8 mouse cellular contexts compared by ENCODE assay signal in genomic region chr16:8829564-8830359, GRCm38 (mm10). TPM values are rescaled to one million over a fixed set of nuclear protein-coding genes. Genes with fewer than 3 reads are reported as not detected.
A peak's percentile ranks its signal among the peaks of the same experiment; 100 is the strongest.
DNase-seq lines count a peak whose midpoint lies in the region; ATAC-seq and TF ChIP-seq lines count a peak whose summit lies in the region.

TSS of gene 1810013L24Rik (plus strand) at chr16:8830100.

- H3K9me3 ChIP-seq in embryonic facial prominence, embryonic 15.5 days (replicated peaks) = no peaks in the 10 kb centered on the region
- no peaks in the 10 kb centered on the region for H3K9me3 ChIP-seq in limb, embryonic 14.5 days (ENCODE audit: control insufficient read depth, low read length)
- H3K9me3 ChIP-seq in midbrain, postnatal 0 days (ENCODE audit: low read length) = no peaks in the 10 kb centered on the region

- no peaks in the 10 kb centered on the region; the same call in none of the 2 replicates for H3K4me1 ChIP-seq in bone marrow, adult 2 months (ENCODE audit: control insufficient read depth, insufficient read depth, low read length)
- H3K4me1 ChIP-seq in embryonic facial prominence, embryonic 15.5 days = peaks cover 23% of the 10 kb centered on the region
- peaks cover 7% of the 10 kb centered on the region; the same call in 1 of the 2 replicates for H3K4me1 ChIP-seq in limb, embryonic 14.5 days (ENCODE audit: control insufficient read depth, insufficient read depth, low read length)
- peaks cover 9% of the 10 kb centered on the region for H3K4me1 ChIP-seq in midbrain, postnatal 0 days (ENCODE audit: insufficient read depth, low read length)

- ATAC-seq in embryonic facial prominence, embryonic 15.5 days (ENCODE audit: insufficient number of reproducible peaks, low FRiP score, low TSS enrichment, low read depth) = peak; percentile 99
- ATAC-seq in limb, embryonic 14.5 days (ENCODE audit: low FRiP score, low read depth) = peak; percentile 97
- ATAC-seq in midbrain, postnatal 0 days (ENCODE audit: low FRiP score) = peak; percentile 96

- H3K4me2 ChIP-seq in embryonic facial prominence, embryonic 15.5 days (replicated peaks) = peak within 1 kb of the TSS; percentile 98
- peak within 1 kb of the TSS; percentile 96 for H3K4me2 ChIP-seq in limb, embryonic 14.5 days (replicated peaks; ENCODE audit: low read depth, low read length, severe bottlenecking)
- peak within 1 kb of the TSS; percentile 92 for H3K4me2 ChIP-seq in midbrain, postnatal 0 days (ENCODE audit: low read depth, low read length, poor library complexity, severe bottlenecking)

- H3K27ac ChIP-seq in bone marrow, adult 2 months (ENCODE audit: control insufficient read depth, insufficient read depth, low read depth, low read length, poor library complexity) = peak within 1 kb of the TSS; percentile 99
- peak within 1 kb of the TSS; percentile 94 for H3K27ac ChIP-seq in embryonic facial prominence, embryonic 15.5 days (replicated peaks)
- H3K27ac ChIP-seq in limb, embryonic 14.5 days (replicated peaks; ENCODE audit: low read depth, low read length) = peak within 1 kb of the TSS; percentile 95
- peak within 1 kb of the TSS; percentile 98 for H3K27ac ChIP-seq in midbrain, postnatal 0 days (ENCODE audit: low read depth, low read length)

- WGBS in bone marrow, adult 2 months = under 1% methylated on average over 75 of the region's 80 CpGs
- WGBS in embryonic facial prominence, embryonic 15.5 days = under 1% methylated on average over 80 of the region's 80 CpGs
- under 1% methylated on average over 67 of the region's 80 CpGs for WGBS in limb, embryonic 14.5 days
- under 1% methylated on average over 73 of the region's 80 CpGs for WGBS in midbrain, postnatal 0 days

- no peaks in the 10 kb centered on the region for H3K27me3 ChIP-seq in embryonic facial prominence, embryonic 15.5 days
- no peaks in the 10 kb centered on the region for H3K27me3 ChIP-seq in limb, embryonic 14.5 days (ENCODE audit: control insufficient read depth, insufficient read depth, low read length)
- H3K27me3 ChIP-seq in midbrain, postnatal 0 days (ENCODE audit: insufficient read depth, low read length) = no peaks in the 10 kb centered on the region

- H3K4me3 ChIP-seq in bone marrow, adult 2 months (replicated peaks; ENCODE audit: control insufficient read depth, low read depth, low read length) = peak within 1 kb of the TSS; percentile 67
- H3K4me3 ChIP-seq in embryonic facial prominence, embryonic 15.5 days (replicated peaks) = peak within 1 kb of the TSS; percentile 98
- H3K4me3 ChIP-seq in limb, embryonic 14.5 days (replicated peaks; ENCODE audit: low read length) = peak within 1 kb of the TSS; percentile 99
- peak within 1 kb of the TSS; percentile 100 for H3K4me3 ChIP-seq in midbrain, postnatal 0 days (ENCODE audit: low read depth, low read length)

- DNase-seq in 416B (ENCODE audit: low read depth) = peak; percentile 100
- peak; percentile 99 for DNase-seq in heart, adult 8-10 months (ENCODE audit: low spot score)
- peak; percentile 99 for DNase-seq in kidney, adult 9 months
- peak; percentile 99 for DNase-seq in limb, embryonic 14.5 days (ENCODE audit: low spot score)
- DNase-seq in midbrain, postnatal 0 days (ENCODE audit: low spot score) = peak; percentile 98
- peak; percentile 94 to 95 for DNase-seq in spleen, postnatal 14 days (ENCODE audit: low spot score in 2 of 2)

- H3K36me3 ChIP-seq in embryonic facial prominence, embryonic 15.5 days = 0 out of 2 replicates have a peak, but pooled peaks cover 7% of the 10 kb centered on the region
- peaks cover 23% of the 10 kb centered on the region for H3K36me3 ChIP-seq in limb, embryonic 14.5 days (ENCODE audit: control insufficient read depth, insufficient read depth, low read length)
- H3K36me3 ChIP-seq in midbrain, postnatal 0 days (ENCODE audit: insufficient read depth, low read length) = no peaks in the 10 kb centered on the region

- TF ChIP-seq POLR2A in bone marrow, adult 2 months (IDR thresholded peaks at IDR 0.05; ENCODE audit: borderline replicate concordance, control insufficient read depth, low read depth, low read length) = peak; percentile 98
- TF ChIP-seq POLR2A in limb, embryonic 14.5 days (IDR thresholded peaks at IDR 0.05; ENCODE audit: borderline replicate concordance, extremely low read depth, insufficient read depth, insufficient read length) = peak; percentile 87; the same call in 1 of the 2 replicates

- peak within 1 kb of the TSS; percentile 95 for H3K9ac ChIP-seq in embryonic facial prominence, embryonic 15.5 days
- H3K9ac ChIP-seq in limb, embryonic 14.5 days (ENCODE audit: low read depth, low read length, severe bottlenecking) = peak within 1 kb of the TSS; percentile 98
- H3K9ac ChIP-seq in midbrain, postnatal 0 days (replicated peaks; ENCODE audit: low read length, poor library complexity, severe bottlenecking) = peak within 1 kb of the TSS; percentile 100

- TF ChIP-seq CTCF in bone marrow, adult 2 months (IDR thresholded peaks at IDR 0.05; ENCODE audit: control insufficient read depth, insufficient read depth, low read length) = no peak
- TF ChIP-seq CTCF in midbrain, postnatal 0 days (IDR thresholded peaks at IDR 0.05) = peak; percentile 43; the same call in 1 of the 2 replicates

RNA-seq across cellular contexts. Expression of gene 1810013L24Rik, which starts in this region (rescaled TPM):
- polyA plus RNA-seq in bone marrow, adult 2 months (2011; ENCODE audit: insufficient read depth, insufficient read length, low replicate concordance, missing spikeins) = 21.3 and 38.6 TPM in 2 replicates
- polyA plus RNA-seq in embryonic facial prominence, embryonic 15.5 days (2015; fragmentation: Nextera tagmentation; extraction: Ambion mirVana) = 21.6 and 22.8 TPM in 2 replicates
- 100 to 1,000 TPM; 121 to 130 (median 129) TPM for total RNA-seq in heart, adult 8-10 months (2022)
- 30.2 and 31.8 TPM in 2 replicates for polyA plus RNA-seq in limb, embryonic 14.5 days (2012; rRNA removed)
- polyA plus RNA-seq in limb, embryonic 14.5 days (2014; fragmentation: Nextera tagmentation; extraction: Ambion mirVana) = 18.2 and 20.3 TPM in 2 replicates
- 64.0 and 73.2 TPM in 2 replicates for total RNA-seq in midbrain, postnatal 0 days (2014; rRNA removed)
- 12.0 and 13.6 TPM in 2 replicates for polyA plus RNA-seq in midbrain, postnatal 0 days (2015; fragmentation: Nextera tagmentation; extraction: Ambion mirVana)

Comparison
In these comparisons a context has a peak if more than half of its experiments do, and no peak if none do; other contexts are left out.
1. Peak in every context shown above with its lines: DNase-seq, ATAC-seq, H3K4me3 ChIP-seq and H3K27ac ChIP-seq.